Mouse (Mus musculus): ENCODE data around the gene Npb. TPM values are rescaled to one million over a fixed set of nuclear protein-coding genes. Genes with fewer than 3 reads are reported as not detected.

Npb gene
- polyA plus RNA-seq, 1 experiment from 2014 or later: 0.98 TPM

- ATAC-seq (ENCODE audit: insufficient number of reproducible peaks, insufficient read depth, low FRiP score, low TSS enrichment, low read depth): no peak
- under 1% methylated on average over 23 of the region's 23 CpGs for WGBS
- peak overlapping the region; percentile 96 for H3K27ac ChIP-seq
- H3K9me3 ChIP-seq: no peaks in the 10 kb centered on the region
- no peaks in the 10 kb centered on the region for H3K27me3 ChIP-seq
- peaks cover 28% of the 10 kb centered on the region for H3K4me1 ChIP-seq
- peak overlapping the region; percentile 98 for H3K9ac ChIP-seq
- H3K4me2 ChIP-seq: peak overlapping the region; percentile 91
- peaks cover 51% of the 10 kb centered on the region for H3K36me3 ChIP-seq
- peak overlapping the region; percentile 98 for H3K4me3 ChIP-seq
These were observed 34.5 kb upstream of the Npb start for GRCm38 (mm10) chr11:120573585-120574277.

GRCm38 (mm10) chr11:120574278-120574600 lies 34.0 kb upstream of the Npb start:
- Histone ChIP-seq H3K9ac (peak overlapping the region; percentile 98), H3K36me3 (peaks cover 54% of the 10 kb centered on the region), H3K27ac (peak overlapping the region; percentile 96; the same call in 1 of the 2 replicates), H3K4me1 (peaks cover 32% of the 10 kb centered on the region), H3K27me3 (no peaks in the 10 kb centered on the region), H3K4me3 (peak overlapping the region; percentile 98), H3K4me2 (peak overlapping the region; percentile 91), H3K9me3 (no peaks in the 10 kb centered on the region)
- no peak for ATAC-seq (ENCODE audit: insufficient number of reproducible peaks, insufficient read depth, low FRiP score, low TSS enrichment, low read depth)
- 44% methylated on average over 5 of the region's 5 CpGs for WGBS

GRCm38 (mm10) chr11:120575046-120575445 lies 33.2 kb upstream of the Npb start:
- no peaks in the 10 kb centered on the region for H3K27me3 ChIP-seq
- peaks cover 40% of the 10 kb centered on the region for H3K4me1 ChIP-seq
- no peak overlapping the region for H3K4me3 ChIP-seq
- H3K9me3 ChIP-seq: no peaks in the 10 kb centered on the region
- H3K36me3 ChIP-seq: peaks cover 54% of the 10 kb centered on the region
- H3K27ac ChIP-seq: no peak overlapping the region
- no peak for ATAC-seq (ENCODE audit: insufficient number of reproducible peaks, insufficient read depth, low FRiP score, low TSS enrichment, low read depth)
- WGBS: 57% methylated on average over 2 of the region's 2 CpGs
- no peak overlapping the region for H3K4me2 ChIP-seq
- H3K9ac ChIP-seq: no peak overlapping the region

- H3K4me3 ChIP-seq: no peak overlapping the region
- no peaks in the 10 kb centered on the region for H3K9me3 ChIP-seq
- no peak overlapping the region for H3K4me2 ChIP-seq
- 0 out of 2 replicates have a peak overlapping the region, but pooled peaks have one; percentile 33 for H3K27ac ChIP-seq
- ATAC-seq (ENCODE audit: insufficient number of reproducible peaks, insufficient read depth, low FRiP score, low TSS enrichment, low read depth): no peak
- no peak overlapping the region for H3K9ac ChIP-seq
- H3K27me3 ChIP-seq: no peaks in the 10 kb centered on the region
- peaks cover 45% of the 10 kb centered on the region for H3K36me3 ChIP-seq
- peaks cover 40% of the 10 kb centered on the region for H3K4me1 ChIP-seq
These were observed 32.3 kb upstream of the Npb start for GRCm38 (mm10) chr11:120575940-120576339.

GRCm38 (mm10) chr11:120576365-120576981 lies 31.8 kb upstream of the Npb start:
- H3K4me1 ChIP-seq: peaks cover 35% of the 10 kb centered on the region
- peaks cover 40% of the 10 kb centered on the region for H3K36me3 ChIP-seq
- 84% methylated on average over 3 of the region's 3 CpGs for WGBS
- no peak overlapping the region for H3K9ac ChIP-seq
- H3K27ac ChIP-seq: 0 out of 2 replicates have a peak overlapping the region, but pooled peaks have one; percentile 33
- no peak overlapping the region for H3K4me3 ChIP-seq
- H3K4me2 ChIP-seq: no peak overlapping the region
- H3K27me3 ChIP-seq: no peaks in the 10 kb centered on the region
- ATAC-seq (ENCODE audit: insufficient number of reproducible peaks, insufficient read depth, low FRiP score, low TSS enrichment, low read depth): no peak
- H3K9me3 ChIP-seq: no peaks in the 10 kb centered on the region

- peaks cover 36% of the 10 kb centered on the region for H3K4me1 ChIP-seq
- 0 out of 2 replicates have a peak overlapping the region, but pooled peaks have one; percentile 4 for H3K27ac ChIP-seq
- peaks cover 39% of the 10 kb centered on the region for H3K36me3 ChIP-seq
- 82% methylated on average over 7 of the region's 7 CpGs for WGBS
- ATAC-seq (ENCODE audit: insufficient number of reproducible peaks, insufficient read depth, low FRiP score, low TSS enrichment, low read depth): no peak
- 0 out of 2 replicates have a peak overlapping the region, but pooled peaks have one; percentile 32 for H3K9ac ChIP-seq
- H3K9me3 ChIP-seq: no peaks in the 10 kb centered on the region
- H3K4me2 ChIP-seq: no peak overlapping the region
- no peaks in the 10 kb centered on the region for H3K27me3 ChIP-seq
- H3K4me3 ChIP-seq: no peak overlapping the region
These were observed 30.9 kb upstream of the Npb start for GRCm38 (mm10) chr11:120577211-120578023.

- Histone ChIP-seq H3K4me3 (no peak overlapping the region), H3K27ac (0 out of 2 replicates have a peak overlapping the region, but pooled peaks have one; percentile 33), H3K27me3 (no peaks in the 10 kb centered on the region), H3K9ac (0 out of 2 replicates have a peak overlapping the region, but pooled peaks have one; percentile 32), H3K4me2 (no peak overlapping the region), H3K36me3 (peaks cover 39% of the 10 kb centered on the region), H3K9me3 (no peaks in the 10 kb centered on the region), H3K4me1 (peaks cover 36% of the 10 kb centered on the region)
- ATAC-seq (ENCODE audit: insufficient number of reproducible peaks, insufficient read depth, low FRiP score, low TSS enrichment, low read depth): no peak
- WGBS: 84% methylated on average over 10 of the region's 10 CpGs
These were observed 30.1 kb upstream of the Npb start for GRCm38 (mm10) chr11:120578024-120578693.

- 74% methylated on average over 11 of the region's 11 CpGs for WGBS
- Histone ChIP-seq H3K36me3 (peaks cover 42% of the 10 kb centered on the region), H3K9me3 (peaks cover under 1% of the 10 kb centered on the region; the same call in 1 of the 2 replicates), H3K4me2 (no peak overlapping the region), H3K4me3 (no peak overlapping the region), H3K27me3 (no peaks in the 10 kb centered on the region), H3K27ac (0 out of 2 replicates have a peak overlapping the region, but pooled peaks have one; percentile 33), H3K4me1 (peaks cover 36% of the 10 kb centered on the region), H3K9ac (peak overlapping the region; percentile 95; the same call in 1 of the 2 replicates)
- ATAC-seq (ENCODE audit: insufficient number of reproducible peaks, insufficient read depth, low FRiP score, low TSS enrichment, low read depth): no peak
These were observed 29.5 kb upstream of the Npb start for GRCm38 (mm10) chr11:120578694-120579243.

- no peaks in the 10 kb centered on the region for H3K27me3 ChIP-seq
- H3K4me1 ChIP-seq: peaks cover 31% of the 10 kb centered on the region
- H3K9me3 ChIP-seq: peaks cover 4% of the 10 kb centered on the region; the same call in 1 of the 2 replicates
- no peak for ATAC-seq (ENCODE audit: insufficient number of reproducible peaks, insufficient read depth, low FRiP score, low TSS enrichment, low read depth)
- peaks cover 50% of the 10 kb centered on the region for H3K36me3 ChIP-seq
- H3K27ac ChIP-seq: peak overlapping the region; percentile 92
- peak overlapping the region; percentile 98 for H3K4me2 ChIP-seq
- H3K4me3 ChIP-seq: peak overlapping the region; percentile 87
- H3K9ac ChIP-seq: peak overlapping the region; percentile 95
- 58% methylated on average over 15 of the region's 15 CpGs for WGBS
These were observed 28.8 kb upstream of the Npb start for GRCm38 (mm10) chr11:120579316-120580107.

GRCm38 (mm10) chr11:120580190-120580589 lies 28.1 kb upstream of the Npb start:
- peak overlapping the region; percentile 98 for H3K4me2 ChIP-seq

More at GRCm38 (mm10) chr11:120580190-120580589, 28.1 kb upstream of the Npb start:
- Histone ChIP-seq H3K36me3 (peaks cover 55% of the 10 kb centered on the region), H3K27me3 (no peaks in the 10 kb centered on the region), H3K4me1 (peaks cover 28% of the 10 kb centered on the region), H3K27ac (peak overlapping the region; percentile 92), H3K9me3 (peaks cover 4% of the 10 kb centered on the region; the same call in 1 of the 2 replicates), H3K9ac (peak overlapping the region; percentile 95), H3K4me3 (peak overlapping the region; percentile 87)
- ATAC-seq (ENCODE audit: insufficient number of reproducible peaks, insufficient read depth, low FRiP score, low TSS enrichment, low read depth): no peak
- WGBS: 52% methylated on average over 7 of the region's 7 CpGs
